Mouse (Mus musculus) layer of hippocampus, postnatal 36 days (tissue): ENCODE measurements at regions not wholly inside any gene's neighbourhood (a gene's known extent, or its start where the extent isn't known, plus 50 kb on each side); places are given as distances from the start of the nearest gene placed in this dataset.

Source experiments
- DNase-seq, 2 experiments: peaks; one replicate each; pipeline ENCODE4 v3.0.0; 2022

- DNase-seq = no peak
Observed at GRCm38 (mm10) chr12:25294179-25295025, 197.5 kb upstream of the Id2 start.

- DNase-seq = no peak
Observed at GRCm38 (mm10) chr12:25293470-25294178, 196.7 kb upstream of the Id2 start.

- no peak for DNase-seq
Observed at GRCm38 (mm10) chr12:25289381-25289780, 192.4 kb upstream of the Id2 start.

GRCm38 (mm10) chr12:25283808-25284207, 186.9 kb upstream of the Id2 start:
- DNase-seq = no peak

GRCm38 (mm10) chr12:25281438-25281837, 184.5 kb upstream of the Id2 start:
- DNase-seq = no peak

GRCm38 (mm10) chr12:25273631-25274305, 176.8 kb upstream of the Id2 start:
- DNase-seq = no peak

GRCm38 (mm10) chr12:25272752-25273125, 175.8 kb upstream of the Id2 start:
- DNase-seq = no peak

- DNase-seq = no peak
Observed at GRCm38 (mm10) chr12:25272114-25272751, 175.3 kb upstream of the Id2 start.

- DNase-seq = no peak
Observed at GRCm38 (mm10) chr12:25269878-25270277, 172.9 kb upstream of the Id2 start.

GRCm38 (mm10) chr12:25268871-25269850, 172.2 kb upstream of the Id2 start:
- DNase-seq = no peak

GRCm38 (mm10) chr12:25268323-25268722, 171.4 kb upstream of the Id2 start:
- no peak for DNase-seq

- DNase-seq = no peak
Observed at GRCm38 (mm10) chr12:25267572-25268115, 170.7 kb upstream of the Id2 start.

- no peak for DNase-seq
Observed at GRCm38 (mm10) chr12:25266701-25267571, 170.0 kb upstream of the Id2 start.

- no peak for DNase-seq
Observed at GRCm38 (mm10) chr12:25265560-25266525, 168.9 kb upstream of the Id2 start.

- DNase-seq = no peak
Observed at GRCm38 (mm10) chr12:25265066-25265465, 168.1 kb upstream of the Id2 start.

- no peak for DNase-seq
Observed at GRCm38 (mm10) chr12:25264408-25264807, 167.5 kb upstream of the Id2 start.

GRCm38 (mm10) chr12:25262461-25262860, 165.5 kb upstream of the Id2 start:
- DNase-seq = no peak

- DNase-seq = no peak
Observed at GRCm38 (mm10) chr12:25259123-25259522, 162.2 kb upstream of the Id2 start.

- DNase-seq = no peak
Observed at GRCm38 (mm10) chr12:25256268-25256667, 159.3 kb upstream of the Id2 start.
